Mouse (Mus musculus): ENCODE measurements around the gene Cdk5rap2.

DNA sequence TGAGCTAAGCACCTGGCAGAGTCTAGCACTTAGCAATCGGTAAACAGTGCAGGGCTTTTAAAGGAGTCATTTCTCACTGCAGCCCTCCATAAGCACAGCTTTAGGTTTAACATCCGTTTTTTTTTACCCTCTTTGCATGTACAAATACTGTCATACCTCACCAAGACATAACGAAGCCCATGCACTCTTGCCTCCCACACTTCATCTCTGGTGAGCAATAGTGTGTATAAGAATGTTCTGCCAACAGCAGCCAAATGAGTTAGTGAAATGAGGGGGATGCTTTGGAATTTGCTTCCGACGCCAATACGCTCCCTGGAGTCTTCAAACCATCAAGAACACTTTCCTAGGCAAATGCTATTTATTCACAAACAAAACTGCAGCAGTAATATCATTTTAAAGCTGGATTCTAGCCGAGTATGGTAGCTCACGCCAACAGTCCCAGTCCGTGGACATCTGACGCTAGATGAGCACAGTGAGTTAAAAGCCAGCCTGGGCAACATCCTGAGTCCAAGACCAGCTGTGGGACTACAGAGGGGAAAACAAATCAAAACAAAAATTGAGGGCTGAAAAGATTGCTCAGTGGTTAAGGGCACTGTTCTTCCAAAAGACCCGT lies 18.4 kb downstream of the Cdk5rap2 start:
- no peak for TF ChIP-seq CTCF (IDR thresholded peaks at IDR 0.05; ENCODE audit: low read depth)
- no peak for TF ChIP-seq EP300 (IDR thresholded peaks at IDR 0.05; ENCODE audit: low read depth)
